Mouse (Mus musculus) urinary bladder, adult 18-20 months (tissue): ENCODE data around the gene Zfp46.

ENCODE experiments used
- DNase-seq, 2 experiments: peaks; one replicate each; pipeline ENCODE4 v3.0.0; 2022; ENCODE audit warnings: low spot score in 2 of 2, mixed read lengths in 2 of 2

The Zfp46 gene

GRCm38 (mm10) chr4:136284455-136284854 lies at the start of gene Zfp46:
Gene Zfp46 (plus strand): TSS chr4:136284683.
- DNase-seq = peak in 1 of 2 experiments; percentile 41

GRCm38 (mm10) chr4:136238669-136239068 lies 45.8 kb upstream of the Zfp46 start:
- DNase-seq = no peak

- DNase-seq = no peak
These were observed 45.4 kb upstream of the Zfp46 start for GRCm38 (mm10) chr4:136239111-136239510.

- DNase-seq = peak; percentile 70 to 72
These were observed 44.9 kb upstream of the Zfp46 start for GRCm38 (mm10) chr4:136239622-136240021.

- no peak for DNase-seq
These were observed 44.4 kb upstream of the Zfp46 start for GRCm38 (mm10) chr4:136240123-136240522.

GRCm38 (mm10) chr4:136240955-136241354 lies 43.5 kb upstream of the Zfp46 start:
- no peak for DNase-seq

GRCm38 (mm10) chr4:136242065-136242703 lies 42.3 kb upstream of the Zfp46 start:
- DNase-seq = no peak

GRCm38 (mm10) chr4:136242728-136243127 lies 41.8 kb upstream of the Zfp46 start:
- no peak for DNase-seq

- DNase-seq = no peak
These were observed 40.3 kb upstream of the Zfp46 start for GRCm38 (mm10) chr4:136244208-136244607.

GRCm38 (mm10) chr4:136245681-136246080 lies 38.8 kb upstream of the Zfp46 start:
- no peak for DNase-seq

- no peak for DNase-seq
These were observed 37.9 kb upstream of the Zfp46 start for GRCm38 (mm10) chr4:136246568-136246969.

- no peak for DNase-seq
These were observed 37.1 kb upstream of the Zfp46 start for GRCm38 (mm10) chr4:136247386-136247728.

GRCm38 (mm10) chr4:136247729-136248463 lies 36.6 kb upstream of the Zfp46 start, which contains the start of gene Tcea3:
Gene Tcea3 (plus strand): TSS chr4:136247729.
- DNase-seq = peak; percentile 46 to 48

- DNase-seq = peak in 1 of 2 experiments; percentile 37
These were observed 35.8 kb upstream of the Zfp46 start for GRCm38 (mm10) chr4:136248464-136249331.

- DNase-seq = no peak
These were observed 35.2 kb upstream of the Zfp46 start for GRCm38 (mm10) chr4:136249332-136249647.

GRCm38 (mm10) chr4:136249780-136250179 lies 34.7 kb upstream of the Zfp46 start:
- DNase-seq = peak; percentile 58 to 76

GRCm38 (mm10) chr4:136255919-136256318 lies 28.6 kb upstream of the Zfp46 start:
- no peak for DNase-seq

GRCm38 (mm10) chr4:136256696-136257095 lies 27.8 kb upstream of the Zfp46 start:
- DNase-seq = no peak

- DNase-seq = no peak
These were observed 24.6 kb upstream of the Zfp46 start for GRCm38 (mm10) chr4:136259916-136260315.

- peak; percentile 53 to 75 for DNase-seq
These were observed 23.8 kb upstream of the Zfp46 start for GRCm38 (mm10) chr4:136260491-136261180.

GRCm38 (mm10) chr4:136261912-136262311 lies 22.6 kb upstream of the Zfp46 start:
- DNase-seq = no peak

- DNase-seq = no peak
These were observed 20.9 kb upstream of the Zfp46 start for GRCm38 (mm10) chr4:136263555-136263954.
